Mouse (Mus musculus): ENCODE measurements around the gene Rgs17.

DNA sequence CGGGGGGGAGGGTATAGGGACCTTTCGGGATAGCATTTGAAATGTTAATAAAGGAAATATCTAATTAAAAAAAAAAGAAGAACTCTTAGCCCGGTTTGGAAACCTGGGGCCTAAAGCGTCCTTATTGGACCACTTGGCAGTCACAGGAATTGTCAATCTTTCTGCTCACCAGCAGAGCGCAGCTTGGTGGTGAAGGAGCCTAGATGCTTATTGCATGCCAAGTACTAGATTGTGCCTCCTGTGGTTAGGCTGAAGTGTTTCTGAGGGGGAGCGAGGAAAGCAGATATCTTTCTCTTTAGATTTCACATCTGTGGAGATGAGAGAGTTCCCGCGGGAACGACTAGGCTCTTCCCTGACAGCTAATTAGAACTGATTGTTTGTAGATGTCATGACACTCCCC lies 896 bp upstream of the Rgs17 start:
- no peak for TF ChIP-seq EP300 (IDR thresholded peaks at IDR 0.05; ENCODE audit: insufficient read depth, low read depth, low read length)
- no peak for TF ChIP-seq CTCF (IDR thresholded peaks at IDR 0.05)
- no peak for TF ChIP-seq POLR2A (IDR thresholded peaks at IDR 0.05; ENCODE audit: insufficient read depth, low read depth, low read length)

All from heart, adult 2 months (tissue).